9 mouse cellular contexts compared by ENCODE assay signal in genomic region chr7:118688199-118688598, GRCm38 (mm10). TPM values are rescaled to one million over a fixed set of nuclear protein-coding genes. Genes with fewer than 3 reads are reported as not detected.
DNase-seq lines count a peak whose midpoint lies in the region; ATAC-seq lines count a peak whose summit lies in the region.
"Had no signal": no experiment of that assay in that cellular context is flagged by ENCODE, and none has a peak within 500 bp of the region (broad histone marks: within the 10 kb centered on the region; RNA-seq: fewer than 3 reads in every experiment).

No protein-coding gene starts in this region.

- peaks cover 63% of the 10 kb centered on the region for H3K36me3 ChIP-seq in forebrain, embryonic 13.5 days (ENCODE audit: poor library complexity, severe bottlenecking)
- H3K36me3 ChIP-seq in hindbrain, embryonic 11.5 days (ENCODE audit: control insufficient read depth, insufficient read depth, low read length), result peaks cover 7% of the 10 kb centered on the region

- WGBS in forebrain, embryonic 13.5 days, result 24% methylated on average over 5 of the region's 5 CpGs
- WGBS in hindbrain, embryonic 11.5 days, result 27% methylated on average over 5 of the region's 5 CpGs

- H3K27ac ChIP-seq in forebrain, embryonic 13.5 days, result no peak overlapping the region
- H3K27ac ChIP-seq in hindbrain, embryonic 11.5 days (ENCODE audit: low read depth, low read length), result no peak overlapping the region
- H3K27ac ChIP-seq: macrophage had no signal

- no peaks in the 10 kb centered on the region for H3K4me1 ChIP-seq in forebrain, embryonic 13.5 days
- no peaks in the 10 kb centered on the region for H3K4me1 ChIP-seq in hindbrain, embryonic 11.5 days (replicated peaks; ENCODE audit: control insufficient read depth, insufficient read depth, low read length)

- H3K4me3 ChIP-seq in forebrain, embryonic 13.5 days, result no peak overlapping the region
- no peak overlapping the region for H3K4me3 ChIP-seq in hindbrain, embryonic 11.5 days (ENCODE audit: low read depth, low read length)

- no peak overlapping the region for H3K9ac ChIP-seq in forebrain, embryonic 13.5 days
- H3K9ac ChIP-seq in hindbrain, embryonic 11.5 days (ENCODE audit: low read depth, low read length), result no peak overlapping the region

- peak; percentile 72 for ATAC-seq in forebrain, embryonic 13.5 days
- peak; percentile 33; the same call in 1 of the 2 replicates for ATAC-seq in hindbrain, embryonic 11.5 days (ENCODE audit: low FRiP score)

- H3K27me3 ChIP-seq in forebrain, embryonic 13.5 days, result no peaks in the 10 kb centered on the region
- no peaks in the 10 kb centered on the region for H3K27me3 ChIP-seq in hindbrain, embryonic 11.5 days (ENCODE audit: control insufficient read depth, insufficient read depth, low read length)

- no peaks in the 10 kb centered on the region for H3K9me3 ChIP-seq in forebrain, embryonic 13.5 days (replicated peaks)
- no peaks in the 10 kb centered on the region for H3K9me3 ChIP-seq in hindbrain, embryonic 11.5 days (ENCODE audit: control insufficient read depth, low read length)

- no peak overlapping the region for H3K4me2 ChIP-seq in forebrain, embryonic 13.5 days
- no peak overlapping the region for H3K4me2 ChIP-seq in hindbrain, embryonic 11.5 days (replicated peaks; ENCODE audit: low read depth, low read length)

- peak; percentile 78 for DNase-seq in MN1 (ENCODE audit: low spot score)
- peak; percentile 68 for DNase-seq in c-Kit-positive CD71-positive TER-119-positive erythroid progenitor cells, embryonic 14.5 days (ENCODE audit: low spot score)
- peak; percentile 91 for DNase-seq in hindbrain, embryonic 11.5 days (ENCODE audit: low spot score)
- DNase-seq in layer of hippocampus, adult 8-10 months (ENCODE audit: low spot score in 2 of 2), result peak; percentile 75 to 89
- peak; percentile 86 for DNase-seq in lung, postnatal 36 days
- peak; percentile 93 to 94 for DNase-seq in right cerebral cortex, adult 2 months (ENCODE audit: low spot score in 2 of 2)
- peak; percentile 84 for DNase-seq in urinary bladder, postnatal 14 days (ENCODE audit: low spot score)

RNA-seq across cellular contexts. Expression of gene Gde1, which starts 17.4 kb away (rescaled TPM):
- 126 and 131 TPM in 2 replicates for polyA plus RNA-seq in forebrain, embryonic 13.5 days (2015; fragmentation: Nextera tagmentation; extraction: Ambion mirVana)
- polyA plus RNA-seq in hindbrain, embryonic 11.5 days (2014; fragmentation: Nextera tagmentation; extraction: Ambion mirVana), result 118 and 125 TPM in 2 replicates
- 100 to 1,000 TPM; 199 to 203 (median 202) TPM for total RNA-seq in layer of hippocampus, adult 8-10 months (2022)

RNA-seq across cellular contexts. Expression of gene Ccp110, which starts 24.2 kb away (rescaled TPM):
- 33.0 and 42.9 TPM in 2 replicates for polyA plus RNA-seq in forebrain, embryonic 13.5 days (2015; fragmentation: Nextera tagmentation; extraction: Ambion mirVana)
- polyA plus RNA-seq in hindbrain, embryonic 11.5 days (2014; fragmentation: Nextera tagmentation; extraction: Ambion mirVana), result 23.7 and 24.5 TPM in 2 replicates
- 10 to 100 TPM; 44.1 to 54.8 (median 47.9) TPM for total RNA-seq in layer of hippocampus, adult 8-10 months (2022)

RNA-seq across cellular contexts. Expression of gene Vps35l, which starts 51.8 kb away (rescaled TPM):
- polyA plus RNA-seq in forebrain, embryonic 13.5 days (2015; fragmentation: Nextera tagmentation; extraction: Ambion mirVana), result 78.8 and 84.2 TPM in 2 replicates
- polyA plus RNA-seq in hindbrain, embryonic 11.5 days (2014; fragmentation: Nextera tagmentation; extraction: Ambion mirVana), result 74.4 and 83.3 TPM in 2 replicates
- total RNA-seq in layer of hippocampus, adult 8-10 months (2022), result 10 to 100 TPM; 61.8 to 73.0 (median 69.1) TPM
